ENCODE assay signal across 8 mouse cellular contexts in the genomic region with DNA sequence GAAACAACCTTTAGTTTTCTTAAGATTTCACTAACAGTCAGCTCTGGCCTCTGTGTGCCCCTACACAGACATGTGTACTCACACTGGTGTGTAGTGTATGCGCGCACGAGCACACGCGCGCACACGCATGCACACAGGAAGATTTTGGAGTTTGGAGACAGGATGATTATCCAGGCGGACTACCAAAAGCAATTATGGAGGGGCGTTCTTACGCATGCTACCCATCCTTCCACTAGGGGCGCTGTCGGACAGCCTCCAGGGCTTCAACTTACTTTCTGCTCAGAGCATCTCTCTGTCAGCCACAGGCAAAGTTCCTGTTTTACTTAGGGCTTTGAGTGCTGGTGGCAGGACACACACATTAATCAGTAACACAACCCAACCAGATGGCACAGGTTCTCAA. TPM values are rescaled to one million over a fixed set of nuclear protein-coding genes. Genes with fewer than 3 reads are reported as not detected.
DNase-seq lines count a peak whose midpoint lies in the region; ATAC-seq and TF ChIP-seq lines count a peak whose summit lies in the region.

No protein-coding gene starts in this region.

- DNase-seq in heart, adult 18-20 months = peak; percentile 40 to 74
- no peak for DNase-seq in heart, postnatal 25 days (ENCODE audit: low spot score)
- DNase-seq in ZHBTc4 (ENCODE audit: low read depth, low spot score) = peak; percentile 91
- DNase-seq in cerebellum, postnatal 4 days (ENCODE audit: low spot score in 2 of 2) = peak; percentile 50 to 69
- DNase-seq in gastrocnemius, postnatal 10 days = peak; percentile 77
- DNase-seq in kidney, postnatal 14 days = peak; percentile 50
- peak; percentile 90 for DNase-seq in lung, embryonic 14.5 days
- peak; percentile 71 for DNase-seq in right cerebral cortex, postnatal 14 days

- H3K36me3 ChIP-seq in lung, embryonic 14.5 days (ENCODE audit: insufficient read depth) = no peaks in the 10 kb centered on the region

- peak; percentile 52; the same call in 1 of the 2 replicates for ATAC-seq in lung, embryonic 14.5 days (ENCODE audit: insufficient read depth)

- H3K27ac ChIP-seq in lung, embryonic 14.5 days (ENCODE audit: low read depth) = no peak overlapping the region

- H3K9ac ChIP-seq in lung, embryonic 14.5 days = no peak overlapping the region

- no peak overlapping the region for H3K4me3 ChIP-seq in lung, embryonic 14.5 days (ENCODE audit: low read depth, low read length)

- 40% methylated on average over 12 of the region's 12 CpGs for WGBS in lung, embryonic 14.5 days

- peak; percentile 90 for TF ChIP-seq CTCF in lung, embryonic 14.5 days (IDR thresholded peaks at IDR 0.05; ENCODE audit: low read depth)

- H3K4me1 ChIP-seq in lung, embryonic 14.5 days (ENCODE audit: insufficient read depth) = no peaks in the 10 kb centered on the region

- no peaks in the 10 kb centered on the region for H3K27me3 ChIP-seq in lung, embryonic 14.5 days (ENCODE audit: insufficient read depth, low read length)

- no peak overlapping the region for H3K4me2 ChIP-seq in lung, embryonic 14.5 days

- H3K9me3 ChIP-seq in lung, embryonic 14.5 days (ENCODE audit: low read depth, low read length) = no peaks in the 10 kb centered on the region

- intact Hi-C loops in heart, postnatal 25 days (cut with DNase I) = no loop called here

RNA-seq across cellular contexts. Expression of gene Akap7, which starts 57.6 kb away (rescaled TPM):
- total RNA-seq in heart, adult 18-20 months (2021) = 10 to 100 TPM; 52.6 to 62.5 TPM
- 10 to 100 TPM; 52.6 to 58.2 TPM for total RNA-seq in heart, postnatal 25 days (2021)
- total RNA-seq in gastrocnemius, postnatal 10 days (2021) = 10 to 100 TPM; 47.9 to 58.8 TPM
- polyA plus RNA-seq in lung, embryonic 14.5 days (2014; fragmentation: Nextera tagmentation; extraction: Ambion mirVana) = 27.7 and 29.6 TPM in 2 replicates
